Mouse (Mus musculus): Measurements from ENCODE around the gene Aqp6. TPM values are rescaled to one million over a fixed set of nuclear protein-coding genes. Genes with fewer than 3 reads are reported as not detected.

The Aqp6 gene
- polyA plus RNA-seq, 1 experiment from 2014 or later = not detected

DNA sequence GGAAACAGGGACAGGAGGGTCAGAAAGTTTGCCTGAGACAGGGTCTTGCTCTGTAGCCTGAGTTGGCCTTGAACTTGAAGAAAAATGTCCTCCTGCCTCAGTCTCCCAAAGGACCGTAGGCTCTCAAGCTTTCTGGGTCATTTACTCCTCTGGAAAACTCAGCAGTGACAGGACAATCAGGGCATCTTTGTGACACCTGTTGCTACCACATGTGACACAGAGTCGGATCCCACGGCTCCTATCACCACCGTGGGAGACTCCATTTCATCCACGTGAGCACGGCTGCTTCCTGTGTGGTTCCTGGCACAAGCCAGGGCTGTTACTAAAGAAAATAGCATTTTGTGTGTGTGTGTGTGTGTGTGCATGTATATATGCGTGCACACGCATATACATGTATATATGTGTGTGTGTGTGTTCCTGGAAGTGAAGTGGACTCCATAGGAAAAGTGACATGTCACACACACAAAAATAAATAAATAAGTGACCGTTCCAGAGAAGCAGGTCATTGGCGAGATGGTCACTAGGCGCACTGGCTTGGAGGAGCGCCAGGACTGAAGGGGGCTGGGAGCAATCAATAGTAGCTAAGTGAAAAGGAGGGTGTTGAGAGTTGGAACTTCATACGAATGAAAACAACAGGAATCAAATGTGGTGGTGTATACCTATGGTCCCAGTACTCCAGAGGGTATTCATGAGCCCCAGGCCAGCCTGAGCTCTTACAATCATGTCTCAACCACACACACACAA, 7.4 kb downstream of the Aqp6 start:
- no peak overlapping the region for H3K4me2 ChIP-seq (ENCODE audit: low read length)
- H3K4me3 ChIP-seq (ENCODE audit: control insufficient read depth in 1 of 2, insufficient read depth in 1 of 2, low read depth in 1 of 2, low read length in 2 of 2) = no peak overlapping the region
- ATAC-seq (ENCODE audit: insufficient number of reproducible peaks, insufficient read depth, low FRiP score, low read depth) = no peak
- no peaks in the 10 kb centered on the region for H3K9me3 ChIP-seq (ENCODE audit: control insufficient read depth, low read length)
- 75% methylated on average over 13 of the region's 13 CpGs for WGBS
- no peaks in the 10 kb centered on the region; the same call in 1 of the 2 replicates for H3K27me3 ChIP-seq (ENCODE audit: control insufficient read depth, insufficient read depth, low read length)
- H3K36me3 ChIP-seq (ENCODE audit: control insufficient read depth, insufficient read depth, low read length) = no peaks in the 10 kb centered on the region
- H3K9ac ChIP-seq (ENCODE audit: low read length) = no peak overlapping the region
- peaks cover 10 to 15% of the 10 kb centered on the region in 2 experiments; a peak in 2 of 4 replicates for H3K4me1 ChIP-seq (ENCODE audit: control insufficient read depth in 2 of 2, insufficient read depth in 2 of 2, low read length in 2 of 2)
- H3K27ac ChIP-seq (replicated peaks in 1 of 2; ENCODE audit: control insufficient read depth in 1 of 2, insufficient read depth in 1 of 2, low read depth in 2 of 2, low read length in 2 of 2) = no peak overlapping the region

DNA sequence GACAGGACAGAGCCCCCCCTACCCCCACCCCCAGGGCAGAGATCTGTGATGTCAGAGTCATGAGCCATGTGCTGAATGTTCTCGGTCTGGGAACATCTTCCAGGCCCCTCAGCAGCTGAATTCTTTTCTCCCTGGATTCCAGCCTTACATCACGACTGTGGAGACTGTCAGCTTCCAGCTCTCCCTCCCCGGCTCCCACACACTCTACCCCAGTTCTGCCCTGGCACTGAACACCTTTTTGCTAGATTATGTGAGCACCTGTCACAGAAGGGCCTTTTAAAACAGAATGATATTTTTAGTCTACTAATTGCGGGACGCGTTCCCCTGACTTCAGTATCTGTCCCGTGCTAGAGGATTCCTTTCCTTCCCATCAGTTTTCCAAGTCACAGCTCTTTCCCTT, 10.4 kb downstream of the Aqp6 start:
- Histone ChIP-seq H3K9ac (ENCODE audit: low read length) (no peak overlapping the region), H3K9me3 (ENCODE audit: control insufficient read depth, low read length) (no peaks in the 10 kb centered on the region), H3K27me3 (ENCODE audit: control insufficient read depth, insufficient read depth, low read length) (no peaks in the 10 kb centered on the region; the same call in 1 of the 2 replicates), H3K36me3 (ENCODE audit: control insufficient read depth, insufficient read depth, low read length) (no peaks in the 10 kb centered on the region), H3K4me2 (ENCODE audit: low read length) (no peak overlapping the region), H3K4me1 (ENCODE audit: control insufficient read depth in 2 of 2, insufficient read depth in 2 of 2, low read length in 2 of 2) (peaks cover 26 to 30% of the 10 kb centered on the region in 2 experiments), H3K27ac (replicated peaks in 1 of 2; ENCODE audit: control insufficient read depth in 1 of 2, insufficient read depth in 1 of 2, low read depth in 2 of 2, low read length in 2 of 2) (no peak overlapping the region), H3K4me3 (ENCODE audit: control insufficient read depth in 1 of 2, insufficient read depth in 1 of 2, low read depth in 1 of 2, low read length in 2 of 2) (no peak overlapping the region)
- no peak for ATAC-seq (ENCODE audit: insufficient number of reproducible peaks, insufficient read depth, low FRiP score, low read depth)
- WGBS = 26% methylated on average over 7 of the region's 7 CpGs

DNA sequence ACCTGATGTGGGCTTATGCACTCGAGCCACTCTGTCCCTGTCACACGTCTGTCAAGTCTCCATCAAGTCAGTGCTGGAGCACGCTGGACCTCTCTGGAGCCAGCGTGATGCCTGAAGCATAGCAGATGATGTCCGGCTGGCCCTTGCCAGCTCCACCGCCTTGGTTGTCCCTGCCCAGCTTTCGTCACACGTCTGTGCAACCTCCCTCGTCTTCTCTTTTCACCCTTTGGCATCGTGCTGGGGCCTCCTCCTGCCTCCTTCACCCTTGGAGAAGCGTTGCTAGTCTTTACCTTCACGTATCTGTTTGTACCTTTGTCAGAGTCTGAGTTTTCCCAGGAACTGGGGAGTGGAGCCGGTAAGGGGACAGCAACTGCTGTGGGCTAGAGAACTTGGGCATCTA, 13.1 kb downstream of the Aqp6 start:
- no peaks in the 10 kb centered on the region; the same call in 1 of the 2 replicates for H3K27me3 ChIP-seq (ENCODE audit: control insufficient read depth, insufficient read depth, low read length)
- H3K9ac ChIP-seq (ENCODE audit: low read length) = no peak overlapping the region
- H3K4me2 ChIP-seq (ENCODE audit: low read length) = peak overlapping the region; percentile 50
- peaks cover 3% of the 10 kb centered on the region; the same call in 1 of the 2 replicates for H3K36me3 ChIP-seq (ENCODE audit: control insufficient read depth, insufficient read depth, low read length)
- H3K4me1 ChIP-seq (ENCODE audit: control insufficient read depth in 2 of 2, insufficient read depth in 2 of 2, low read length in 2 of 2) = peaks cover 23 to 24% of the 10 kb centered on the region in 2 experiments
- 0 out of 4 replicates have a peak overlapping the region, but pooled peaks of 1 of the 2 experiments have one; percentile 8 for H3K27ac ChIP-seq (replicated peaks in 1 of 2; ENCODE audit: control insufficient read depth in 1 of 2, insufficient read depth in 1 of 2, low read depth in 2 of 2, low read length in 2 of 2)
- WGBS = 33% methylated on average over 13 of the region's 13 CpGs
- no peak for ATAC-seq (ENCODE audit: insufficient number of reproducible peaks, insufficient read depth, low FRiP score, low read depth)
- no peak overlapping the region for H3K4me3 ChIP-seq (ENCODE audit: control insufficient read depth in 1 of 2, insufficient read depth in 1 of 2, low read depth in 1 of 2, low read length in 2 of 2)
- no peaks in the 10 kb centered on the region for H3K9me3 ChIP-seq (ENCODE audit: control insufficient read depth, low read length)

DNA sequence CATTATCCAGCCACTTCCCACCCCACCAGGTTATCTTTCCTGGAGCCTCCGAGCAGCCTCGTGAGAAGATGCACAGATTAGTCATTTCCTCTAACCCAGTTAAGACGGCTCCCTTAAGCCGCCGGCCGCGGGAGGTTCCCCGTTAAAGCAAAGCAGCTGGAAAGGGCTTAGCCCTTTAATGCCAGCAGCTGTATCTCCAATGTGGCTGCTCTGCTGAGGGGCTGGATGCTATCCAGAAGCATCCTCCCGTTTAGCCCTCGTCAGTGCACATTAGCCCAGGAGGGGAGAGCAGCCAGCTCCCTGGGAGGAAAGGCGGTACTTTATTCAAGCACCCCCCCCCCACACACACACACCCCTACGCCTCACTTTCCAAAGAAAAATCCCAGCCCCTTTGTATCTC, 13.6 kb downstream of the Aqp6 start:
- 0 out of 4 replicates have a peak overlapping the region, but pooled peaks of 1 of the 2 experiments have one; percentile 1 for H3K27ac ChIP-seq (replicated peaks in 1 of 2; ENCODE audit: control insufficient read depth in 1 of 2, insufficient read depth in 1 of 2, low read depth in 2 of 2, low read length in 2 of 2)
- H3K9me3 ChIP-seq (ENCODE audit: control insufficient read depth, low read length) = no peaks in the 10 kb centered on the region
- H3K36me3 ChIP-seq (ENCODE audit: control insufficient read depth, insufficient read depth, low read length) = peaks cover 8% of the 10 kb centered on the region
- H3K27me3 ChIP-seq (ENCODE audit: control insufficient read depth, insufficient read depth, low read length) = no peaks in the 10 kb centered on the region; the same call in 1 of the 2 replicates
- no peak overlapping the region for H3K9ac ChIP-seq (ENCODE audit: low read length)
- under 1% methylated on average over 12 of the region's 12 CpGs for WGBS
- H3K4me1 ChIP-seq (ENCODE audit: control insufficient read depth in 2 of 2, insufficient read depth in 2 of 2, low read length in 2 of 2) = peaks cover 23 to 24% of the 10 kb centered on the region in 2 experiments
- no peak for ATAC-seq (ENCODE audit: insufficient number of reproducible peaks, insufficient read depth, low FRiP score, low read depth)
- H3K4me3 ChIP-seq (ENCODE audit: control insufficient read depth in 1 of 2, insufficient read depth in 1 of 2, low read depth in 1 of 2, low read length in 2 of 2) = no peak overlapping the region
- H3K4me2 ChIP-seq (ENCODE audit: low read length) = peak overlapping the region; percentile 50

DNA sequence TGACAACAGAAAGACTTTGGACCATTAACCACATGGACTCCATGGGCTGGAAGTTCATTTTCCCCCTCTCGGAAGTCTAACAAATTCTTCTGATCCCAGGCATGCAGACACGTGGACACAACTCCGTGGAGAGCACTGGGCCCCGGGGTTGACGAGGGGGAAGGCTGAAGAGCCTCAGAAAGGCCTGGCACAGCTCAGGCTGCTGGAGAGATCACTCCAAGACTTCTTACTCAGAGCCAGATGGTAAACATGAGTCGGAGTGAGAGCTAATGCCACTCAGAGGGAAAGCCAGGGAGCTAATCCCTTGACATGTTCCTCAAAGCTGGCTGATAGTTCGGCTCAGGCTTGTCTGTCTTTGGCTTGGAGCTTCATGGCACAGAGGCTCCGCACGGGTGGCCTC, 14.0 kb downstream of the Aqp6 start:
- Histone ChIP-seq H3K36me3 (ENCODE audit: control insufficient read depth, insufficient read depth, low read length) (peaks cover 12% of the 10 kb centered on the region), H3K27ac (replicated peaks in 1 of 2; ENCODE audit: control insufficient read depth in 1 of 2, insufficient read depth in 1 of 2, low read depth in 2 of 2, low read length in 2 of 2) (peak overlapping the region in 1 of 2 experiments; percentile 1; a peak in 1 of 4 replicates), H3K4me3 (ENCODE audit: control insufficient read depth in 1 of 2, insufficient read depth in 1 of 2, low read depth in 1 of 2, low read length in 2 of 2) (no peak overlapping the region), H3K4me1 (ENCODE audit: control insufficient read depth in 2 of 2, insufficient read depth in 2 of 2, low read length in 2 of 2) (peaks cover 23 to 24% of the 10 kb centered on the region in 2 experiments), H3K9ac (ENCODE audit: low read length) (no peak overlapping the region), H3K4me2 (ENCODE audit: low read length) (peak overlapping the region; percentile 50), H3K9me3 (ENCODE audit: control insufficient read depth, low read length) (no peaks in the 10 kb centered on the region), H3K27me3 (ENCODE audit: control insufficient read depth, insufficient read depth, low read length) (no peaks in the 10 kb centered on the region; the same call in 1 of the 2 replicates)
- WGBS = 28% methylated on average over 9 of the region's 9 CpGs
- ATAC-seq (ENCODE audit: insufficient number of reproducible peaks, insufficient read depth, low FRiP score, low read depth) = no peak

DNA sequence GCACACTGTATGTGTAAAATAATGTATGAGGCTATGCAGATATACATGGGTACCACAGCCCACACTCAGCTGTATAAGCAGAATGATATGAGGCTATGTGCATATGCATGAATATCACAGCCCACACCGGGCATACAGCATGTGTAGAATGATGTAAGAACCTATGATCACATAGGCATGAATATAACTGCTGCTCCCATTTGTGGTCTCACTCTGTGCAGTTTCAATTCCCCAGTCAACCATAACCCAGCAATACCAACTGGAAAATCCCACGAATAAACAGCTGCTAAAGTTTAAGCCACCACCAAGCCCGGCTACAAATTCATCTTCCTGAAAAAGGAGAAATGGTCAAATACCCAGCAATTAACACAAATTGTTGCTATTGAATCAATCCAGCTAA, 17.4 kb downstream of the Aqp6 start:
- H3K36me3 ChIP-seq (ENCODE audit: control insufficient read depth, insufficient read depth, low read length) = peaks cover 44% of the 10 kb centered on the region
- H3K4me1 ChIP-seq (ENCODE audit: control insufficient read depth in 2 of 2, insufficient read depth in 2 of 2, low read length in 2 of 2) = peaks cover 16 to 17% of the 10 kb centered on the region in 2 experiments
- H3K9ac ChIP-seq (ENCODE audit: low read length) = no peak overlapping the region
- H3K4me3 ChIP-seq (ENCODE audit: control insufficient read depth in 1 of 2, insufficient read depth in 1 of 2, low read depth in 1 of 2, low read length in 2 of 2) = no peak overlapping the region
- ATAC-seq (ENCODE audit: insufficient number of reproducible peaks, insufficient read depth, low FRiP score, low read depth) = no peak
- H3K27me3 ChIP-seq (ENCODE audit: control insufficient read depth, insufficient read depth, low read length) = no peaks in the 10 kb centered on the region; the same call in 1 of the 2 replicates
- H3K9me3 ChIP-seq (ENCODE audit: control insufficient read depth, low read length) = no peaks in the 10 kb centered on the region
- 91% methylated on average over 3 of the region's 3 CpGs for WGBS
- no peak overlapping the region for H3K4me2 ChIP-seq (ENCODE audit: low read length)
- H3K27ac ChIP-seq (replicated peaks in 1 of 2; ENCODE audit: control insufficient read depth in 1 of 2, insufficient read depth in 1 of 2, low read depth in 2 of 2, low read length in 2 of 2) = no peak overlapping the region

DNA sequence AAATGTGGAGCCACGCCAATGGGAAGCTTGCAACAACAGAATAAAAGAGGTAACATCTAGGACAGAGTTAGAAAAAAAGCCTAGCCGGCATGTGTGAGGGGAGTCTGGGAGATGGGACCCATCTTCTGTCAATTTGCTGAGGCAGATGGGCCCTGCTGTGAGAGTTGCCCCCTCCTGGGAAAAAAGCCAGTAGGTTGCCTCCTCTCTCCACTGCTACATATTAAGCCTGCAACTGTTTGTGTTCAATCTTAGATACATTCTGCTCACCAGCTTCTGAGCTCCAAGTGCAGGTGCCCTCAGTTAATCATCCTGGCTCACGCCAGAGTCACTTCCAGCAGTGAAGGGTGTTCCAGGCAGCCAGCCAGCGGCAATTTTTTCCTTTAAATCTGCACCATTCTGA, 18.6 kb downstream of the Aqp6 start:
- peaks cover 56% of the 10 kb centered on the region for H3K36me3 ChIP-seq (ENCODE audit: control insufficient read depth, insufficient read depth, low read length)
- H3K27me3 ChIP-seq (ENCODE audit: control insufficient read depth, insufficient read depth, low read length) = no peaks in the 10 kb centered on the region
- peaks cover 7 to 8% of the 10 kb centered on the region in 2 experiments; a peak in 3 of 4 replicates for H3K4me1 ChIP-seq (ENCODE audit: control insufficient read depth in 2 of 2, insufficient read depth in 2 of 2, low read length in 2 of 2)
- no peak overlapping the region for H3K4me2 ChIP-seq (ENCODE audit: low read length)
- WGBS = 83% methylated on average over 4 of the region's 4 CpGs
- H3K9ac ChIP-seq (ENCODE audit: low read length) = no peak overlapping the region
- H3K9me3 ChIP-seq (ENCODE audit: control insufficient read depth, low read length) = no peaks in the 10 kb centered on the region
- ATAC-seq (ENCODE audit: insufficient number of reproducible peaks, insufficient read depth, low FRiP score, low read depth) = no peak
- H3K4me3 ChIP-seq (ENCODE audit: control insufficient read depth in 1 of 2, insufficient read depth in 1 of 2, low read depth in 1 of 2, low read length in 2 of 2) = no peak overlapping the region
- no peak overlapping the region for H3K27ac ChIP-seq (replicated peaks in 1 of 2; ENCODE audit: control insufficient read depth in 1 of 2, insufficient read depth in 1 of 2, low read depth in 2 of 2, low read length in 2 of 2)

Measured in heart, embryonic 14.5 days (tissue).